Mouse (Mus musculus): ENCODE data around the gene Plcg2. TPM values are rescaled to one million over a fixed set of nuclear protein-coding genes. Genes with fewer than 3 reads are reported as not detected.

Plcg2 gene
- total RNA-seq, 2 experiments from 2014 or later, result 60.4 to 72.2 TPM

- ATAC-seq (replicated peaks; ENCODE audit: poor library complexity, severe bottlenecking), result no peak
Measured at GRCm38 (mm10) chr8:117610506-117610905, 112.4 kb downstream of the Plcg2 start.

GRCm38 (mm10) chr8:117612861-117613260, 114.8 kb downstream of the Plcg2 start:
- ATAC-seq (replicated peaks; ENCODE audit: poor library complexity, severe bottlenecking), result no peak

GRCm38 (mm10) chr8:117626040-117626838, 128.1 kb downstream of the Plcg2 start:
- ATAC-seq (replicated peaks; ENCODE audit: poor library complexity, severe bottlenecking), result peak; percentile 87

DNA sequence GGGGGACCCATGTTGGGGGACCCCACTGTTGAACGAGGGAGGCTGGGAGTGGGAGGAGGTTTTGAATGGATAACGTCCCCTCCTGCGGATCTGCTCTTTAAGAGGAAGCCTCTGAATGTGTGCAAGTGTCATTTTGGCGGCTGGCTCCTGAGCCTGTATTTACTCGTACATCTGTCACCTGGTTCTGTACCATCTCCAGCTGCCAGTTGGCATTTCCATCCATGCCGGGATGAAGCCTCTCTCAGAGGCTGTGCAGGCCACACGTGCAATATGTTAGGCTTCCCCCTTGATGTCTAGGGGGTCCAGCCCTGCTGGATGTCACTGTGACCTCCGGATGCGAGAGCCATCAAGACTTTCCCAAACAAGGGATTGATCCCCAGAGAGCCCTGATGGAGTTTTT, 129.0 kb downstream of the Plcg2 start:
- ATAC-seq (replicated peaks; ENCODE audit: poor library complexity, severe bottlenecking), result no peak

GRCm38 (mm10) chr8:117632532-117632931, 134.4 kb downstream of the Plcg2 start:
- no peak for ATAC-seq (replicated peaks; ENCODE audit: poor library complexity, severe bottlenecking)

- ATAC-seq (replicated peaks; ENCODE audit: poor library complexity, severe bottlenecking), result no peak
Measured at GRCm38 (mm10) chr8:117634406-117634805, 136.3 kb downstream of the Plcg2 start.

GRCm38 (mm10) chr8:117637462-117637861, 139.4 kb downstream of the Plcg2 start:
- no peak for ATAC-seq (replicated peaks; ENCODE audit: poor library complexity, severe bottlenecking)

DNA sequence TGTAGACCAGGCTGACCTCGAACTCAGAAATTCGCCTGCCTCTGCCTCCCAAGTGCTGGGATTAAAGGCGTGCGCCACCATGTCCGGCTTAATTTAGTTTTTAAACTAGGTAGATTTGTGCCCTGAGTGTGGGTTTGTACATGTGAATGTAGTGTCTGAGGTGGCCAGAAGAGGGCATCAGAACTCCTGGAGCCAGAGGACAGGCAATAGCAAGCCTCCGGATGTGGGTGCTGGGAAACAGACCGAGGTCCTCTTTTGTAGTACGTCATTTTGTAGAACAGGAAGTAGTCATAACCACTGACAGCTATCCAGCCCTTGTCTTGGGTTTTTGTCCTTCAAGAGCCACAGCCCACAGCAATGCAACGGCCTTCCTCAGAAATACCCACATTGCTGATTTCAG, 141.5 kb downstream of the Plcg2 start:
- no peak for ATAC-seq (replicated peaks; ENCODE audit: poor library complexity, severe bottlenecking)

GRCm38 (mm10) chr8:117645486-117645885, 147.4 kb downstream of the Plcg2 start:
- no peak for ATAC-seq (replicated peaks; ENCODE audit: poor library complexity, severe bottlenecking)

DNA sequence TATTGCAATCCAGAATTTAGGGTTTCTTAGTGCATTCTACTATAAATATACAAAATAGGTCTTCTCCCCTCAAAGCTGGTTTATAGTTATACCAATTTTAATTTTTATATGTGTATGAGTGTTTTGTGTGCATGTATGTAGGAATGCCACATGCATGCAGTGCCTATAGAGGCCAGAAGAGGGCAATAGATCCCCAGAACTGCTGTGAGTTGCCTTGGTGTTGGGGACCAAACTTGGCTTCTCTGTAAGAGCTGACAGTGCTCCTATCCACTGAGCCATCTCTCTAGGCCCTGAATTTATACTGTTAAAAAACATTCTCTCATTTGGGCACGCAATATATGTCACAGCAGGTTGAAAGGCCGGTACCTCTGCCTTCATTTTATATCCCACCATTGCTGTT, 147.9 kb downstream of the Plcg2 start:
- peak; percentile 80 for ATAC-seq (replicated peaks; ENCODE audit: poor library complexity, severe bottlenecking)

DNA sequence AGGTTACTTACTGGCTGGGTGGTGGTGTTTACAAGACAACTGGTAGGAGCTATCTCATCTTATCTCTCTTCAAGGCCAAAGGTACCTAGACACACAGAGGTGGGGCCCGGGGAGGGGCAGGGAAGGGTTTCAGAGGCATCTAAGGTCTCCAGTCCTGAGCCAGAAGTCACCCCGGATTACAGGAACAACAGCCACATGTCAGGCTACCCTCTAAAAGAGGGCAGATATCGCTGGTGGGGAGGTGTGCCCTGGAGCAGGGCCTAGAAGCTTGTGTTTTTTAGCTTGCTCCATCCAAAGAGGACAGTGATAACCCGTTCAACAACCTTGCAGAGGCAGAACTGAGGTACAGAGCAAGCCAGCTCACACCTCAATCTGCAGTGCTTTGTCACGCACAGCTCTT, 148.3 kb downstream of the Plcg2 start:
- no peak for ATAC-seq (replicated peaks; ENCODE audit: poor library complexity, severe bottlenecking)

- ATAC-seq (replicated peaks; ENCODE audit: poor library complexity, severe bottlenecking), result no peak
Measured at GRCm38 (mm10) chr8:117652318-117652717, 154.2 kb downstream of the Plcg2 start.

DNA sequence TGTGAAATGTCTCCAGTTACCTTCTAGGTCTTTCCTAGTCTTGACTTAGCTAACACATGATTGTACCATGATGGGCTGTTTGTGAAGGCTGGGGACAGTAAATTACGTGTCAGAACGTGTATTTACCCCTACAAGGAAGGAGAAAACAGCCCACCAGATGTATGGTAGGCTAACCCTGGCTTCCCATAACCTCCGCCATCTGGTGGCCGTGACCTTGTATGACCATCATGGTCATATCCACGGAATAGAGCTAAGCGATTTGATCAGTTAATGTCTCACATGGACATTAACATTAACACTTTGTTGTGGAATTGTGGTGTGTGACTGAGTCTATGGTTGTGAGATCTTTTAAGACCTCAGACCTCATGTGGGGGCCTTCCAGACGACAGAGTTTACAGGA, 160.9 kb downstream of the Plcg2 start:
- ATAC-seq (replicated peaks; ENCODE audit: poor library complexity, severe bottlenecking), result peak; percentile 53

GRCm38 (mm10) chr8:117660358-117661031, 162.4 kb downstream of the Plcg2 start:
- ATAC-seq (replicated peaks; ENCODE audit: poor library complexity, severe bottlenecking), result no peak

- no peak for ATAC-seq (replicated peaks; ENCODE audit: poor library complexity, severe bottlenecking)
Measured at GRCm38 (mm10) chr8:117667349-117668124, 169.4 kb downstream of the Plcg2 start.

DNA sequence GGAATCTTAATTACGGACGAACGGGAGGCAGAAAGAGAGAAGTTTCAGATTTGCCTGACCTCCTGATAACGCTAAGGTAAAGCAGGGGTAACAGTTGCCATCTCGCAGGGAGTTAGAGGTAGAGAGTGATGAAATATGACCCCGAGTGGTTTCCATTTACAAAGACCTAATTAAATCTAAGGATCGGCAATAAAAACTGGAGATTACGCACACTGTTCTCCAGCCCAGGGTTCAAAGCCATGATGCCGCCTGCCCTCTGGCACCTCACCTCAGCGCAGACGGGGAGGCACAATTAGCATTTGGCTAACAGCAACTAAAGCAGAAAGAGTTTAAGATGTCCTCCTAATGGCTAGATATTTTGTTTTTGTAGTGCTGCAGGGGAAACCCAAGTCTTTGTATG, 172.4 kb downstream of the Plcg2 start:
- no peak for ATAC-seq (replicated peaks; ENCODE audit: poor library complexity, severe bottlenecking)

DNA sequence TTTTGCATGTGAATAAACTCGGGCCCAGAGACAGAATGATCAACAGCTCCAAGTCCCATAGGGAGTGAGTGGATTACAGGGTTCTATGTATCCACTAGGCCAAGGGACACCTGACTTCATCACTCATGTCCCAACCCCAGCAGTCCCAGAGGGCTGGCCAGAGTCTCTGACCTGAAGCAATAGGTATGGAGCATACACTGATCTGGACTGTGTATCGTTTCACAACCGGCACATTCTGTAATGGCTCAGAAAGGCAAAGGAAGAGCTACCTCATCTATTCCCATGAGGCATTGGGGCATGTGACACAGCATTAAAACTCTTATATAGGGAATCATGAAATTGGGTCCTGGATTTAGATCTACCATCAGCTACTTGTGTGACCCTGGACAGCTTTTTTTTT, 174.5 kb downstream of the Plcg2 start:
- 0 out of 2 replicates have a peak, but pooled peaks have one; percentile 31 for ATAC-seq (replicated peaks; ENCODE audit: poor library complexity, severe bottlenecking)

DNA sequence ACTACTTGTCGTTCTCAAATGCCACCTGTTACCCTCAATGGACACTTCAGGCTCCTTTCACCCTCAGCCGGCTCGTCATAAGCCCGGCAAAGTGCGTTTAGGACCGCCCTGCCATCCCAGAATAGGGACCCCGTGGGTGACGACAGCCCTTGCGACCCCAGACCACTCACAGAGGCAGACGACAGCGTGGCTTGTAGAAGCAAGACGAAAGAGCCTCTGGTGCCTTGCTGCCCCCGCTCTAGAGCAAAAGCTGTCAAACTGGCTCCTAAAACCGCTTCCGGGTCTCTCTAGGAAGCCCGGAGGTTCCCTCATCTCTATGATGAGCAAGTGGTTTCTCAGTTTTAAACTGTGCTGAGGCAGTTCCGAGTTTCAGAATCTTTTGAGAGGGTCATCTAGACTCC, 175.3 kb downstream of the Plcg2 start, which contains the start of gene Sdr42e1:
Sdr42e1 (minus strand) TSS at position 260 of the 401 bp plus-strand sequence.
- ATAC-seq (replicated peaks; ENCODE audit: poor library complexity, severe bottlenecking), result peak; percentile 91

DNA sequence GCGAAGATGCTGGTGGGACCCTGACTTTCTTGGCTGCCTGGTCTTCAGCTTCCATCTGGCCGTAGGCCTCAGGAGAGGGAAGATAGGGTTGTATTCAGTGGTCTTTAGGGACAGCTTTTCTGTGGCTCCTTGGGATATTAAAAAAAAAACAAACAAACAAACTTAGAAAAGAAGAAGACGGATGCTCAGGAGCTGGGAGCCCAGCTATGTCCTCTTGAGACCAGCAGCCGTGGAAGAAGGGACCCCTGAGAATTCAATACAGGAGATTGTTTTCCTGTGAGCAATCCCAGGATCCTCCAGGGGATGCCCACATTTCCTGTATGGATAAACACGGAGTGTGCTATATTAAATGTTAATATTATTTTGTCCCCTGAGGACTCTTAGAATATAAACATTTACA, 177.1 kb downstream of the Plcg2 start:
- no peak for ATAC-seq (replicated peaks; ENCODE audit: poor library complexity, severe bottlenecking)

DNA sequence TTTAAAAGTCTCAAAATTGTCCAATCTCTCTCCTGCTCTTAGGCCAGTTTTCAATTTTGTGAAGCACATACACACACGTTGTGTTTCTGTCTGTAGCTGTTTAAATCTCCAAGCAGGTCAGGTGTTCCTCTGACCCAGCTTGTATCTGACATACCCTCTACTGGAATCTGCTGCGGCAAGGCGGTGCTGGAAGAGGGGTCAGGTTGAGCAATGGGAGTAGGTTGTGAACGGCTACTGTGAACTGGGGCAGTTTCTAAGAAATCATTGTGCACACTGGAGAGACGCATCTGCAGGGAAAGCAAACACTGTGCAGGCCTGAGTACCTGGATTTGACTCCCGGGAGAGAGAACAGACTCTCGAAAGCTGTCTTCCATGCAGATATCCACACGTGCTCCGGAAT, 178.4 kb downstream of the Plcg2 start:
- ATAC-seq (replicated peaks; ENCODE audit: poor library complexity, severe bottlenecking), result no peak

DNA sequence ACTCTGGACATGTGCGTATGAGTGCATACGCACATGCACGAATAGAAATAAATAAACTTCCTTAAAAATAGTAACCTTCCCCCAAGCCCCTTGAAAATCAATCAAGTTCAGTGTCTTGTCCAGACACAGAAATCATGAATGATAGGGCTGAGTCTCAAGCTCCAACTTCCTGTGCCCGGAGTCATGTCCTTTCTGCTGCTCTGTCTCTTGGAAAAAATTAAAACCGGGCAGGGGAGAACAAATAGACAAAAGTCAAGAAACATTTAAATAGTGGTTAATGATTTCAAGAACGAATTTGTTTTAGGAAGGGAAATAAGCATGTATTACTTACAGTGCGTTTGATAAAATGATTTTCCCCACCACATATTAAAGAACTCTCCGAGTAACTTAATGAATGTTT, 178.9 kb downstream of the Plcg2 start:
- no peak for ATAC-seq (replicated peaks; ENCODE audit: poor library complexity, severe bottlenecking)
